Mouse (Mus musculus): ENCODE measurements around the gene Nfix.

Nfix gene

DNA sequence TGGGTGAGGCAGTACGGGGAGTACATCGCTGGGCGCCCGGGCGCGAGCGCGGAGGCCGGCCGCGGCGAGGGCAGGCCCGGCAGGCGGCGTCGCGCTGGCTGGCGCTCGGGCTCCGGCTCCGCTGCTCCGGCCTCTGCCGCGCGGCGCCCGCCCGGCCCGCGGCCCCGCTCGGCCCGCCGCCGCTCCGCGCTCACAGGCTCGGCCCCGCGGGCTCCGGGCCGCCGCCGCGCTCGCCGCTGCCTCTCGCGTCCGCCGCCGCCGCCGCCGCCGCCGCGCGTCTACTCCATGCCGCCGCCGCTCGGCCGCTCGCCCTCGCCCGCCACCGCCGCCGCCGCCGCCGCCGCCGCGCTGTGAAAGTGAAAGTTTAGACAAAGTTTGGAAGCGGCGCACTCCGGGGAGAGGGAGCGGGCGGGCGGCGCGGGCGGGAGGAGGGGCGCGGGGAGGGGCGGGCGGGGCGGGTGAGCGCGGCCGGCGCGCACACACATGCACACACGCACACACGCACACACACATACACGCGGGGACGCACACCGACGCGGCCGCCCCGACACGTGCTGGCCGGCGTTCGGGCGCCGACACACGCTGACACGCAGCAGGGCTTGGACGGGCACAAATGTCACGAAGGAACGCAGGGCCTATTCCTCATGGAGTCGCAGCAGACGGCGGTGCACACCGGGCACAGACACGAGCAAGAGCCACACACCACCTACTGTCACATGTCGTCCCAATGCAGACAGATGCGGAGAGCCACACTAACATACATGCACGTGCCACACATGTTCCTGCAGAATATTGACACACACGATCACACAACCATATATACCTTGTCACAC, at the start of gene Nfix:
TSS of gene Nfix (minus strand) at position 346 of the 833 bp plus-strand sequence.
- DNase-seq (ENCODE audit: extremely low read depth, insufficient read length, low spot score) = peak; percentile 81

DNA sequence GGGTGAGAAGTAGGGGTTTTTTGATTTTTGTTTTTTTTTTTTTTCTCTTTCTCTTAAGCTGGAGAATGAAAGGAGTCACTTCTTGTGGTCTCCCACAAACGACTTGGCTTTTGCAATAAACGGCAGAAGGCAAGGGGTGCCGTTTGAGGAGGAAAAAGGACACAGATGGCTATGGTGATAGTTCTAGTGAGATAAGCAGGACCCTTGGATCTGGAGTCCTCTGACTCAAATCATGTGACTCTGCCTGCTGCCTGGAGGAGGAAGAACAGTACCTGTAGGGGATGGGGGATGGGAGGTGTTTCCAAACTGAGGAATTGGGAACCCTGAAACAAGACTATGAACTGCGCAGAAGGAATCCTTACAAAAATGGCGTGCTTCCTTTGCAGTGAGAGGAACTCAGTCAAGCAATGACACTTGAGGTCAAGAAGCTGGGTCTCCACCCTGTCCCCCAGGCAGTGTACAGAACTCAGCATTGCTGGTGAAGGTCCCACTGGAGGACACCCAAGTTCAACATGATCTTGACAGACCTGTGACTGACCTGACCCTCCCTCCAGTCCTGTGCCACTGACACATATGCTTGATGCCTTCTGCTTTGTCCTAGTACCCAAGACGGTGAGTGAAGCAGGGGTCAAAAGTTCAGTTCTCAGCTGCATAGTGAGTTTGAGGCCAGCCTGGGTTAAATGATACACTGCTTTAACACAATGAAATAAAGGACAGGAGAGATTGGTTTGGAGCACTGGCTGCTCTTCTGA, 47.7 kb upstream of the Nfix start:
- DNase-seq (ENCODE audit: extremely low read depth, insufficient read length, low spot score) = no peak

DNA sequence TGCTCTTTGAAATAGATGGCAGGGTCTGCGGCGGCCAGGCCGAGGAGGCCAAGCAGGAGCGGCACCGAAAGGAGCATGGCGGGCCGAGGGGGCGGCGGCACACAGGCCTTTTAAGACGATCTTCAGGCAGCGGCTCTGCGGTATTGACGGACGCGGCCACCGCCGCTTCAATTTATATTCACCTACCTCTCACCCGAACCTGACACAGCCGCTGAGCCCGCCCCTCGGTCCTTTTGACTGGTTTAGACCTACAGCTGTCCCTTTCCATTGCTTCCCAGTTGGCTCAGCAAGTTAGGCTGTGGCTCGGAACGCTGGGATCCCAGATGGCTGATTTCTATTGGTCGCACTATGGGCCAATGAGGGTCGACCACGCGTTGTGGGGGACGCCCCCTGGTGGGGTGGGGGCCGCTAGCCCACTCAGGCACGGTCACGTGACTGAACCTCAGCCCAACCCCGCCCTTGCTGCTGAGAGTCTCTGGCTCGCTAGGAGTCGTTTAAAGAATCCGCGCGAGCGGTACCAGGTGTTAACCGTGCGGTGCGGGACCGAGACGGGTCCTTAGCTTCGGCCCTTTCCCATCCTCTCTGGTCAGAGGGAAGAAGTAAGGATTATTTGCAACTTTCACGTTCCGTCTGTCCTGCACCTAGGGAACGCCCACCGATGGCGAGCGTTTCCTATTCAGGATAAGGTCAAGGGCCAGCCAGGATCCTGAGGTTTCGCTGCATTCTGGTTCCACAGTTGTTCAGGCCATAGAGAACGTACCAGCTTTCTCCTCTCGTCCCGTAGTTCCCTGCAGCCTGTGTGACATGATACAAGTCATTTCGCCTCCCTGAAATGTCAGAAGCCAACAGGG, 46.8 kb upstream of the Nfix start, which contains the start of gene Calr:
TSS of gene Calr (minus strand) at position 213 of the 851 bp plus-strand sequence.
- peak; percentile 99 for DNase-seq (ENCODE audit: extremely low read depth, insufficient read length, low spot score)

DNA sequence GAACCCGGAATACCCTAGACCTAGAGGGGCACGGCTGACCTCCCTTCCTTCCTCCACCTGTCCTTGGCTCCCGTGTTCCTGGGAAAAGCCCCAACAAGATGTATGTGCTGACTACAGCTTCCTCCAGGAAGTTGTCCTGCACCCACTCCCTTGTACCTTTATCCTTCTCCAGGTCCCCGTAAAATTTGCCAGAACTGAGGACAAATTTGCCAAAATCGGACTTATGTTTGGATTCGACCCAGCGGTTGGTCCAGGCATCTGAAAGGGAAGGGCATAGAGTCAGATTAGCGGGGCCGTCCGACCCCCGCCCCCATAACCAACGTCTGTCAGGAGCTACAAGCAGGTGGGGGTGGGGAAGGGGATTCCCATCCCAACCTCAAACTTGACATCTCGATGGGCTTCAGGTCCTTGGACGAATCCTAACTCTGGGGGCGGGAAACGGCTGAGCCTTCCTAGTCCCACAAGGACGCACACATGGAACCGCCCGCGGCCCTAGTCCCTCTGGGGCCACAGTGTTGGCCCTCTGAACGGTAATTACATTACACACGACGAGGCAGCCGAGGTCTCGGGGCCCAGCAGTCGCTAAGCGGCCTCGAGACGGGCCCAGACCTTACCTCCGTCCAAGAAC, 46.1 kb upstream of the Nfix start:
- DNase-seq (ENCODE audit: extremely low read depth, insufficient read length, low spot score) = no peak

DNA sequence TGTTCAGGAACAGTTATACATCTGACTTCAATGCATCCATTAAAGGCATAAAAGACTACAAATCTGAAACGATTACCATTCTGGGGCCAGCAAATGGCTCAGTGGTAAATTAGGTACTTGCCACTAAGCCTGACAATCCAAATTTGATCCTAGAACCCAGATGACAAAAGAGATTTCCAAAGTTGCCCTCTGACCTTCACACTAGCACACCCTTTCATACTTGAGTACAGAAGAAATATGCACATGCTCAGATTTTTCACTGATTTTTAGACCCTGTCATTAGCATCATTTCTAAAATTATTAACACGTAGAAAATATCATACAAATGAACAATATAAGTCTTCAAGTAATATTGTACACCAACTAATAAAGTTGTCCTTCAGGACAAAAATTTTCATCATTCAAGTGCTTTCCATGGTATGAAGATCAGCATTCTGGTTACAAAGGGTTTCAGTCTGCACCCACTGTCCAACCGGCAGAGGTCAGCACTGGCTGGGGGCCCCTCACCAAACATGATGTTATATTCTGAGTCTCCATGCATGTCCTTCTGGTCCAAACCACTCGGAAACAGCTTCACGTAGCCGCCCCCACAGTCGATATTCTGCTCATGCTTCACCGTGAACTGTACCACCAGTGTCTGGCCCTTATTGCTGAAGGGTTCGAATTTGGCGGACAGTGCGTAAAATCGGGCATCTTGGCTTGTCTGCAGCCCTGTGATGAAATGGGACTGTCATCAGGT, 45.4 kb upstream of the Nfix start:
- peak; percentile 21 for DNase-seq (ENCODE audit: extremely low read depth, insufficient read length, low spot score)

DNA sequence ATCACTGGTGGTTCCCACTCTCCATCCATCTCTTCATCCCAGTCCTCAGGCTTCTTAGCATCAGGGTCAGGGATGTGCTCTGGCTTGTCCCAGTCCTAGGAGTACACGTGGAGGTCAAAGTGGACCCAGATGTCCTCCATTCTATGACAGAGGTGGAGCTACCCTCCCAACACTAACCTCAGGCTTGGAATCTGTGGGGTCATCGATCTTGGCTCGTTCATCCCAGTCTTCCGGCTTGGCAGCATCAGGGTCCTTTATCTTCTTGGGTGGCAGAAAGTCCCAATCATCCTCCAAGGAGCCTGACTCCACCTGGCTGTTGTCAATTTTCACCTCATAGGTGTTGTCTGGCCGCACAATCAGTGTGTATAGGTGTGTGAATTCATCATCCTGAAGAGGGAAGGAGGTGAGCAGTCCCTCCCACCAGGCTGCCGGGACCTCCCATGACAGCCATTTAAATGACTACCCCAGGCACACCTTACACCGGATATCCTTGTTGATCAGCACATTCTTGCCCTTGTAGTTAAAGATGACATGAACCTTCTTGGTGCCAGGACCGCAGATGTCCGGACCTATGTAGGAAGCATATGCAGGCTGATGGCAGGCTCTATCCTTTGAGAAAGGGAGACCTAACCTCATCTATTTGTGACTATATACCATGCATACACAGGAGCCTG, 44.4 kb upstream of the Nfix start:
- DNase-seq (ENCODE audit: extremely low read depth, insufficient read length, low spot score) = no peak

DNA sequence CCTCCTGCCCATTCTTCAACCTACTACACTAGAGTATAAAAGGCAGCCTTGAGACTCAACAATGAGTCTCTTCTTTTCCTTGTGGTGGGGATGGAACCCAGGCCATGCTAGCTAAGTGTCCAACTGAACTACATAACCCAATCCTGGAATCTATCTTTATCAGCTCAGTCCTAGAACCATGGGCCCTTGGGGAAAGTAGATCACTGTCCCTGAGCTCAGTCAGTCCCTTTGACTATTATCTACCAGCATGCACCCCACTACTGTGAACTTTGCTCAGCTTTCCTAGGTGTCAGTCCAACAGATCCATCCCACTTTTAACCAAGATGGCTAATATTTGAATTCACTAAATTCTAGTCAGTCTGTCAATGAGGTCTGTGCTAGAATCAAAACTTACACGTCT, 41.4 kb upstream of the Nfix start:
- no peak for DNase-seq (ENCODE audit: extremely low read depth, insufficient read length, low spot score)

DNA sequence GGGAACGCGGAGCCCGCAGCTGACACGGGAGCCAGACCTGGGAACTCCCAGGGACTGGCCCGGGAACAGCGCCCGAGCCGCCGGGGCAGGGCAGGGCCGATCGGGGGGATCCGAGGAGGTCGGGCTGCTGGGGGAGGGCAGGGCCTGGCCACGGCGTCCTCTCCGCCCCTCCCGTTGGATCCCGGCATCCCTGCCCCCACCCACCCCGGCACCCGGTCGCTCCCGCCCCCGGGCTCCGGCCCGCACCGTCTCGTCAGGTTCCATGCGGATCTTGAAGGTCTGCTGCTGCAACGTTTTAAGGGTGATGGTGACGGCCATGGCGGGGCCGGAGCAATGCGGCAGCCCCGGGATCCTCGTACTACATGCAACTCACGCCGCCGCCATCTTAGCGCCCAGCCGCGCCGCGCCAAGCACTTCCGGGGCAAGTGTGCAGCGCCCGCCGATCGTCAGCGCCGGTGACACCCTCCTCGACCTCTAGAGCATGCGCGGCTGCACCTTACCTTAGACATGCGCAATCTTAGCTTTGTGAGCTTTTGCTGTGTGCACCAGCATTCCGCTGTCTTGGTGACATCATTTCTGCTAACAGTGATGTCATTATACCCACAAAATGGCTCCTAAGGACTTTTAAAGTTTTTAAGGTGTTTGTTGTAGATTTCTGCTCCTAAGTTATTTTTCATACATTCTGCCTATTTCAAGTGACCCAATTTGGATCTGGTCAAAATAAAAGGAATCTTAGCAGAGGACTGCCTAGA, 40.3 kb upstream of the Nfix start, which contains the start of gene Rad23a:
TSS of gene Rad23a (minus strand) at position 418 of the 752 bp plus-strand sequence.
- DNase-seq (ENCODE audit: extremely low read depth, insufficient read length, low spot score) = peak; percentile 95

DNA sequence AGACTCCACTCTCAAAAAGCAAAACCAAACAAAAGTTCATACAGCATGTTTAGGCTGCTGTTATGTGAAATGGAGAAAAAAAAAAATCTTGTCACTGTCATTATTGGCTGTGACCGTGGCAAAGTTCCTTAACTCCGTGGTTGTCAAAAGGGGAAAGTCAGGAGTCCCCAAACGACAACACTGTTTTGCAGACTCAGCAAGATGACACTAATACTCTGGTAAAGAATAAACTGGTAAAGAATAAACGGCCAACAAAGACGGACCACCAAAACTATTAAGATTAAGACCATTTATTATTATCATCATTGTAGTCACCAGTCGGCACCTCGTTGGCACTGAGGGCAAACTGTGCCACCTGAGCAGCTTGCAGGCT, 39.7 kb upstream of the Nfix start:
- no peak for DNase-seq (ENCODE audit: extremely low read depth, insufficient read length, low spot score)

DNA sequence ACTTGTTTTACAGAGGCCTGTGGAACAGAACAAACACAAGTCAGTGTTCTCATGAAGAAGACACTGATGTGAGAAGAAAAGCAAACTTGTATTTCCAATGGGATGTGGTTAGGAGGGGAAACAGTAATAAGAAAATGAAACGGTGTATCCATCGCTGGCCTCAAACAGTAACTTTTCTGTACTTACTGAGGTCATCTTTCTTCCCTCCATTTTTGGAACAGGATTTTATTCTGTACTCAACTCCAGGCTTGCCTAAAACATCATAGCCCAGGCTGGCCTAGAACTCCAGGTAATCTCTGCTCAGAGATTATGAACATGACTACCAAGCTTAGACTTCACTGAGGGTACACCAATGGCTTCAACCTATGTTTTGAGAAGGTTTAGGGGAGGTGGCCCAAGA, 39.3 kb upstream of the Nfix start:
- no peak for DNase-seq (ENCODE audit: extremely low read depth, insufficient read length, low spot score)

DNA sequence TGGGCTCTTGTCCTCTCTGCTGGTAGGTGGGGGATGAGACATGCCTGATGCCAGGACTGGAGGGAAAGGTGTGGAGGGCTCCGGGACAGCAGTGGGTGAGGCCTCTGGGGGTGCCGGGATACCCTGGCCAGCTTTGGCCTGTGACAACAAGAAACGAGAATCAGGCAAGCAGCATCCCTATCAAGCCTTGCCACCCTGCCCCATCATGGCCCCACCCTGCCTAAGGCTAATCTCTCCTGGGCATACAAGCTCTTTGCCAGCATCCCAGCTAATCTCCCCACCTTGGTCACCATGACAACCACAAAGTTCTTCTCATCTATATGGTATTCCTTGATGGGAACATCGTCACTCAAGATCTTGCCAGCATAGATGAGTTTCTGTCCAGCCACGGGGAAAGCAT, 38.4 kb upstream of the Nfix start:
- no peak for DNase-seq (ENCODE audit: extremely low read depth, insufficient read length, low spot score)

DNA sequence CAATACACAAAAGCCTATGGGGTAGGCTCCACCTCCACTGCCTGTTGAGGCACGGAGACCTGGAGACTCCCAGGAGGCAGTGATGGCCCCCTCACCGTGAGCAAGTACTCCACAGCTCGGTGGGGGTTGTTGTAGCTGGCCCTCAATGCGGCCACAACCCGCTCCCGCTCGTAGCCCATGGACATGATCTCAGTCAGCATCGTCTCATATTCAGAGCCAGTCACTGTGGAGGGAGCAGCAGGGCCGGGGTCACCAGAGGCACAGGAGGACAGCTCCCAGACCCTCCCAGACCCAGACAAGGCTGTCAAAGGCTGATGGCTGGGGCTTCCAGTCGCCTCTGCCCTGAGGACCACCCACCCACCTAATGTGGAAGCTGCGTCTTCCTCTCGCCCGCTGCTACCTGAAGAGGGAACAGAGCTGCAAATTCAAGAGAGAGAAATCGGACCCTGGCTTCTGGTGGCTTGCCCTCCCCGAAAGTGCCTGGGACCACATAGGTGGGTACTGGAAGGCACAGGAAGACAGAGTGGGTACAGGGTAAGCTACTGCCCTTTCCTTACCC, 37.8 kb upstream of the Nfix start:
- no peak for DNase-seq (ENCODE audit: extremely low read depth, insufficient read length, low spot score)

DNA sequence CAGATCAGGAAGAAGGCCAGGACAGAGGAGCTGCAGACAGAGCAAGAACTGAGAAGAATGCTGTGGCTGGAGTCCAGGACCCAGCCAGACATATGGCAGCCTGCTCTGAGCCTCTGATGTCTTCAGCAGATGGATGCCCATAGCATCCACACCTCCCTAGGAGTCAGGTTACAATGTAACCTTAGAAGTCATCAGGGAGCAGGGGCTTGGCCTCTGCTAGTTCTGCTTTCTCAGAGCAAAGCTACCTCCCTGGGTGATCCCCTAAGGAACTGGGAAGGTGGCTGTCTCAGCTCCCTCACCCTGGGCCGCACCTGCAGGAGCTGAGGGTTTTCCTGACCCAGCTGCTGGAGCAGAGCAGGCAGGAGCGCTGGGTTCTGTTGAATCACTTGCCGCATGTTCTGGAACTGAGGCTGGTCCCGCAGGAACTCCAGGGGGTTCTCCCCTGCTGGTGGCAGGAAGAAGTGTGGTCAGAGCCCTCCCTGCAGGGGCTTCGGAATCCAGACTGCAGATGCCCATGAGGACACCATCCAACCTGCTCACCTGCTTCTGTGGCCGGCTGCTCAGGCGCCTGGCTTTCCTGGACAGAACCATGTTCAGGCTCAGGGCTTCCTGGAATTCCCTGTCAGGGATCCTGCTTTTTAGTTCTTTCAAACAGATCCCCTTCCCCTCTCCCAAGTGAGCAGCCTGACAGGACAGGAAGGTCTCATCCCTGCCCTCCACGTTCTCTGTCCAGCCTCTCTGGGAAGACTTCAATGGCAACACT, 37.2 kb upstream of the Nfix start:
- DNase-seq (ENCODE audit: extremely low read depth, insufficient read length, low spot score) = no peak

DNA sequence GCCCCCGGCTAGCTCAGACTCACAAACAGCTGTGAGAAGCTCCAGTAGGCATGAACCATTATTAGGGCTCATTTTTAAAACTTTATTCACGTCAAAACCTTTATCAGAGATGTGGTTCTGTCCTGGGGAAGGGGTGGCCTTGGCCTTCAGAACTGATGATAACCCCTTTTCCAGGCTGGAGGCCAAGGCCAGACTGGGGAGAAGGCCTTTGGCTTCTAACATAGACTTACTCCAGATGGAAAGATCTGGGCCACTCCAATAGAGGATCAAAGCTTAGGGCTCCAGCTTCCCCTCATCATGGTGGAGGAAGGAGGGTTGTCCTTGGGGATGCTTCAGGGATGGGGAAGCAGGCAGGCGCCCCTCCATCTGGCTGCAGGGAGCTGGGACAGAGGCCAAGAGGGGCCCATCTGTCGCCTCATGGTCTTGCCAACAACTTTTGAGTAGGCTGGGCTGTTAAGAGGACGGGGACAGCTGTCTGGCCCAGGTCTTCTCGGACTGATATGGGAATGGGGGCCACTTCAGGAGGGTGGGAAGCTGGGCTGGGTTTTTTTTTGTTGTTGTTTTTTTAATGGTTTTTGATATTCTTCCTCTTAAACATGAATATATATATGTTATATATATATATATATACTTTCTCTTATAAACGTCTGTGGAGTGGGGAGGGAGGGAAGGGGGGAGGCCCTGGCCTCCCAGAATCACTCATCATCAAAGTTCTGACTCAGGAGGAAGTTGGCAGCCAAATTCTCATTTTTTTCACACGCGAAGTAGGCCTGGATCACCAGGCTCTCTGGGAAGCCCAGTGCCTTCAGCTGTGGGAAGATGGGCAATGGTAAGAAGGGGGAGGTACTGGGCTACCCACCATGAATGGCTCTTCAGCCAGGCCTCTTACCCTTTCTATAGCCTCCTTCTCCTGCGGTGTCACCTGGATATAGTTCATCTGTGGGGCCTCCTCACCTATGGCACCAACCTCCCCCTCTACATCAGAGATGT, 35.0 kb upstream of the Nfix start:
- no peak for DNase-seq (ENCODE audit: extremely low read depth, insufficient read length, low spot score)

DNA sequence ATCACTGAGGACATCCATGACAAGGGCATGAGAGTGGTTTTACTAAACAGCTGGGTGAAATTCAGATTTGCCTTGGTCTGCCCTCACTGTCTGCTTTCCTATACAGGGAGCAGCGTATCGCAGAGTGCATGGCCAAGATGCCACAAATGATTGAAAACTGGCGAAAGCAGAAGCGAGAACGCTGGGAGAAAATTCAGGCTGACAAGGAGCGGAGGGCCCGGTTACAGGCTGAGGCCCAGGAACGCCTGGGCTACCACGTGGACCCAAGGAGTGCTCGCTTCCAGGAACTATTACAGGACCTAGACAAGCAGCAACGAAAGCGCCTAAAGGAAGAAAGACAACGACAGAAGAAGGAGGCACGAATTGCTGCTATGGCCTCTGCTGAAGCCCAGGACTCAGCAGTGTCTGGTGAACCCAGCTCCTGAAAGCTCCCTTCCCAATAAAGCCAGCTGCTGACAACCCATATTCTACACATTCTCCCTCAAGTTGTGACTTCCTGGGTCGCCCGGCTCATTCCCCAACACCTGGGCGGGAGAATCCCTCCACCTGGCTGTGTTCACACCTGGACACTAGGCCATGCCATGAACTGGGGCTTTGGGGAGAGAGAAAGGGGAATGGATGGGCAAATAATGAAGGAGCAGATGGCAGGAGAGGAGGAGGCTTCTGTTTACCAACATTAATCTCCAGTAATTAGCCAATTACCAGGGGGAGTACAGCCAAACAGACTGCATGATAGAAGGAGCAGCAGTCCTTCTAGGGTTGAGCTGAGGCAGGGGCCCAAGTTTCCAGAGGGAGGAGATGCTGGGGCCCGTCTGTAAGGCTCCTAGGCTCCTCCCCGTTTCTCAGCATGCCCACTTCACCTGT, 34.1 kb upstream of the Nfix start:
- no peak for DNase-seq (ENCODE audit: extremely low read depth, insufficient read length, low spot score)
